Mouse (Mus musculus) spleen, adult 2 months (tissue): ENCODE results near the gene Myg1.

ENCODE experiments used
- CTCF ChIP-seq: fragments of 200-500 bp; IDR thresholded peaks from 2 replicates; pipeline ENCODE4 v1.5.1; 2011; ENCODE audit warnings: mild to moderate bottlenecking, inconsistent platforms; ENCODE audit not compliant: insufficient read depth, insufficient read length, insufficient replicate concordance; ENCODE audit errors: extremely low read depth
- POLR2A ChIP-seq: fragments of 200-500 bp; IDR thresholded peaks from 2 replicates; pipeline ENCODE4 v1.6.1; 2011; ENCODE audit warnings: low read depth, low read length, inconsistent platforms

DNA sequence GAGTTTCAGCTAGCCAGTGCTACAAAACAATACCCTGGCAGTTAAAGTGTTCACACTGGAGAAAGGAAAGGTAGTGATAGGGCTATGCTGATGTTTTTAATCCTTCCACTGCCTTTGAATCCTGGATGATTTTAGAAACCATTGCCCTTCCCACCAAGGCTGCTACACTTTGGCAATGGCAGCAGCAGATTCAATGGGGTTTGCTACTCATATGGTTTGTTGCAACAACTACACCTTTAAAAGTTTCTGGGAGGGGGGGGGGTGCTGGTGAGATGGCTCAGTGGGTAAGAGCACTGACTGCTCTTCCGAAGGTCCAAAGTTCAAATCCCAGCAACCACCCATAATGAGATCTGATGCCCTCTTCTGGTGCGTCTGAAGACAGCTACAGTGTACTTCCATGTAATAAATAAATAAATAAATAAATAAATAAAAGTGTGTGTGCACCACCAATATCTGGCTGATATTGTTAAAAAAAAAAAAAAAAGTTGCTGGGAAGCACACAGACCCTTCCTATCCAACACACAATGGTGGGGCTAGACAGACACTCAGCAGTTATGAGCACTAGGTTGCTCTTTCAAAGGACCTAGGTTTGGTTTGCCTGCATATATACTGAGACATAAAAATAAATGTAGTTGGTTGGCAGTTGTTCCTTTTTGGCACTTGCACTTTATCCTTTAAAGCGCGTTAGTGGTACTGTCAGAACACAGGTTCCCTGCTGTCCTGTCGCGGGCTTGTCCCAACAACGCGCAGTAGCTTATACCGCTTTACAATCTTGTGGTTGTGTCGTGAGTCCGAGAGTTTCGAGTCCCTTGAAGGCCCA is 6.6 kb upstream of the Myg1 start:
- TF ChIP-seq POLR2A (no peak), CTCF (no peak)
